Mouse (Mus musculus) brain, adult 2 months (tissue): Measurements from ENCODE around the gene Fam222b.

Experiments used
- DNase-seq: peaks from one replicate; pipeline ENCODE4 v3.0.0; 2011; ENCODE audit warnings: low read depth, low spot score

Fam222b gene

GRCm38 (mm10) chr11:78163681-78164603 is 69.5 kb downstream of the Fam222b start:
- DNase-seq, result peak; percentile 58

- no peak for DNase-seq
Measured at GRCm38 (mm10) chr11:78164604-78164923, 70.1 kb downstream of the Fam222b start.

DNA sequence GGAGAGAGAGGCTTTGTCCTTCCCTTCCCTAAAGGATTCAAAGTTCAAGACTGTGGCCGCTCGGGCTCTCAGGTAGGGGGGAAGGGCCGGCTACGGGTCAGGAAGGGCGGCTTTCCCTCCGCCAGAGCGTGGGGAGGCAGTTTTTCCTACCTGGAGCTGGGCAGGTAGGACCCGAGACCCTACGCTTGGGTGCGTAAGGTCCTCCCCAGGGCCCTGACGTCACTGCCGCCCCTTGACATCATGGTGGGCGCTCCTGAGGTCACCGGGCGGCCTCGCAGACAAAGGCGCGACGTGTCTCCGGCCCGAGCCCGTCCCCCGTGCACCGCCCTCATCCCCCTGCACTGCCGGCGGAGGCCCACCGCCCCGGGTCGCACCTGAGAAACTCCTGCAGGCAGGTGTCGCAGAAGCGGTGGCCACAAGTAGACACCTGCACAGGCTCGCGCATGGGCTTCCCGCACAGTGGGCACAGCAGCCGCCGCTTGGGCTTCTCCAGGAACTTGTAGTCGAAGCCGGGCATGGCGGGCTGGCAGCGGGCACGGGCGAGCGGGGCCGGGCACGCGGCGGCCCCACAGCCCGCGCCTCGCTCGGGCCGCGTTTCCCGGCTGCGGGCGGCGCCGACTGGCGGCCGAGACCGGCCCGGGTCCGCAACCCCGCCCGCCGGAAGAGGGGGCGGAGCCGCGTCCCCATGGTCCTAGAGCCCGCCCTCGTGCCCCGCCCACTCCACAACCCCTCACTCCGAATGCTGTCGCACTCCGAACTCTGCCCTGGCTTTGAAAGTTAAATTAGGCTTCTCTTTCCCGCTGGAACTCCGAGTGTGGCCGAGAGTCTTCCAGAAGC is 70.7 kb downstream of the Fam222b start, which contains the start of gene Traf4:
Gene Traf4, minus strand, starts transcription at position 666 of the 837 bp plus-strand sequence.
- DNase-seq, result peak; percentile 82

- no peak for DNase-seq
Measured at GRCm38 (mm10) chr11:78165761-78166109, 71.3 kb downstream of the Fam222b start.

DNA sequence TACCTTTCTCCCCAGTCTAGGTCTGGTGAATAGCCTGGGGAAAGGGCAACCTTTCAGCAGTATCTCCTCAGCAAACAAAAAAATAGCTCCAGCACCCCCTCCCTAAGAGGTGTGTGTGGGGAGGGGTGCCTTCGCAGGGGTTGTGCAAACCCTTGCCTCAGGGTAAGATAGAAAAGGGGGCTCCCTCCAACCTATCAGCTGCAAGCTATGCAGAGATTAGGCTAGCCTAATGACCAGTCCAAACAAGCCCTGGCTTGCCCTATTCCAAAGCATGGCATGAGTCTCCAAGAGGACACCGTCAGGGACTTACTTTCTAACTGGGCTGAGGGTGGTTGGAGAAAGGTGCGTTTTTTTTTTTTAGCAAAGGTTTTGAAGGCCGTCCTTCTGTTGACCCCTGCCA is 71.7 kb downstream of the Fam222b start:
- DNase-seq, result no peak

GRCm38 (mm10) chr11:78166640-78167039 is 72.2 kb downstream of the Fam222b start:
- no peak for DNase-seq

DNA sequence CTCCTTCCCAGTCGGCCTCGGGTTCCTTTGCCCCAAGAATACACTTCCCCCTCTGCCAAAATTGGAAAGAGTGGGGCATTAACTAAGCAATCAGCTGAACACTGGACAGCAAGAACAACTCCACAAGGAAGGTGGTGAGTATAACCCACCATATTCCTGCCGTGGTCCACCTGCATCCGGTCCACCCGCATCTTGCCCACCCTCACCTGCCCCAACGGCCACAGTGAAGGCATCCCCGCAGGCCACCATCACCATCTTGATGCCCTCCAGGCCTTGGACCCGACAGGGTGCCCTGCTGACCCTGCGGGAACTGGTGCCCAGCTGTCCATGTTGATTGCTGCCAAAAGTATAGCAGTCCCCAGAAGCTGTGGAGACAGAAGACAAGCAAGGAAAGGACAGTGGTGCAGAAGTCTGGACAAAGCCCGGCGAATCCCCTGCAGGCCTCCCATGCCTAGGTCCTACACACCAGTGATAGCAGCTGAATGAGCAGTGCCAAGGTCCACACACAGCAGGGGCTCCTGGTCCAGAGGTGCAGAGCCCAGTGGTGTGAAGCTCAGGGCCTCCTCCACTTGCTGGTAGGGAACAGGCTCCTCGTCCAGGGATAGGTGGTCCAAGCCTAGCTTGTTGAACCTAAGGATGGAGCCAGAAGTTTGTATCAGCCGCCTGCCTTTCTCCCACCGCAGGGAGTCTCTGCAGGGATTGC is 72.9 kb downstream of the Fam222b start:
- DNase-seq, result no peak

GRCm38 (mm10) chr11:78168541-78169468 is 74.3 kb downstream of the Fam222b start:
- DNase-seq, result no peak

DNA sequence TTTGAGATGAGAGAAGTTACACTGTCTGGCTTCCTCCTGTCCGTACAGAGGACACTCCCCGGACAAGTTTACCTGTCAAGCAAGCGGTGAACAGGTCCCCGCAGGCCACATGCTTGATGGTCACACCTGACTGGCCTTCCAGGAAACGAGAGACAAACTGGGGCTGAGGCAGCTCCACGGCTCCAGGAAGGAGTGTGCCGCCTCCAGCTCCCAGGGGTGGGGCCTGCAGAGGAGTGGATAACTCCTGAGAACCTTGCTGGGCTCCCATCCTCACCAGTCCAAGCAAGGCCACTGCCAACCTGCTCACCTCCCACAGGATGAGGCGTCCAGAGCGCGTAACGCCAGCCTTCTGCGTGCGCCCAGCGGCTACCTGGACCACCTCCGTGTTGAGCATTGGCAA is 75.8 kb downstream of the Fam222b start:
- no peak for DNase-seq

DNA sequence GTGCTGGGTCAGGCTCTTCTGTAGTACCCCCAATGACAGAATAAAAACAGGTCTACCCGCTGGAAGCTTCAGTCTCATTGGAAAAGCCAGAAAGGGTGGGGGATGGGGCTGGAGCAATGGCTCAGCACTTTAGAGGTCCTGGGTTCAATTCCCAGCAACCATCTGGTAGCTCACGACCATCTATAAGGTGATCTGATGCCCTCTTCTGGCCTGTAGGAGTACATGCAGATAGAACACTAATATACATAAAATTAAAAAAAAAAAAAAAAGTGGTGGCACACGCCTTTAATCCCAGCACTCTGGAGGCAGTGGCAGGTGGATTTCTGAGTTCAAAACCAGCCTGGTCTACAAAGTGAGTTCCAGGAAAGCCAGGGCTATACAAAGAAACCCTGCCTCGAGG is 76.9 kb downstream of the Fam222b start:
- no peak for DNase-seq

GRCm38 (mm10) chr11:78172034-78172747 is 77.7 kb downstream of the Fam222b start:
- DNase-seq, result no peak

DNA sequence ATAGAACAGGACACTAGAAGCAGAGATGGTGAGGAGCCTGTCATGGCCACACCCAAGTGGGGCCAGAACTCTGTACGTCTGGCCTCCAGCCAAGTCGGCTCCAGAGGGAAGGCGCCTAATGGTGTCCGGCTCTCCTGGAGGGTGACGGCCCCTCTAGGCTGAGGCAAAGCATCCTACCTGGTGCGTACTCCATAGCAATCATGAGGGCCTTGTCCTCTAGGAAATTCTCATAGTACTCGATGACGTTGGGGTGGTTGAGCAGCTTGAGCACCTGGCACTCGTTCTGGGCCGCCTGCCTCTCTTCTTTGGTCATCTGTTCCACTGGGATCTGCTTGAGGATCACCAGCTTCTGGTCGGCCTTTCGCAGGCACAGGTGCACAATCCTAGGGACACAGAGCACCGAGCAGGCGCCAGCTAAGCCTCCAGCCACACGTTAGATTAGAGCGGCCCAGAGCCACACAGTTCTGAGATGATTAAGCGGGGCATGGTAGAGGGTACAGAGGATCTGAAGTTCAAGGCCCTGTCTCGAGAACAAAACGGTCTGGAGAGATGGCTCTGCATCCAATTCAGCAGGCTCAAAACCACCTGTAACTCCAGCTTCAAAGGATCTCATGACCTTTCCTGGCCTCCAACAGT is 78.4 kb downstream of the Fam222b start:
- DNase-seq, result no peak

DNA sequence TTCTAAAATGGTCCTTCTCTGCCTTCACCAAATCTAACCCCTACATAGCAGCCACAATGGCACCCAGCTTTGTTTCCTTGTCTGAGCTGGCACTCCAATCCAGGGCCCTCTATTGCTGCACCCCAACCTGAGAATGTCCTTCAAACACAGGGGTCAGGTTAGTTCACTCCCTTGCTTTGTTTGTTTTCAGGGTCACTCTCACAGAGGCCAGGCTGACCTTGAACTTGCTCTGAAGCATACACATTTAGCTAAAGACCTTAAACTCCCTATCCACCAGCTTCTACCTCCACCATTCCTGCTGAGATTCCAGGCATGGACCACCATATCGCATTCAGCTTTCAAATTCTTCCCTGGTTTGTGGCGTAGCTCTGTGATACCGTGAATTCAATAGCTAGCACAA is 80.0 kb downstream of the Fam222b start:
- no peak for DNase-seq

DNA sequence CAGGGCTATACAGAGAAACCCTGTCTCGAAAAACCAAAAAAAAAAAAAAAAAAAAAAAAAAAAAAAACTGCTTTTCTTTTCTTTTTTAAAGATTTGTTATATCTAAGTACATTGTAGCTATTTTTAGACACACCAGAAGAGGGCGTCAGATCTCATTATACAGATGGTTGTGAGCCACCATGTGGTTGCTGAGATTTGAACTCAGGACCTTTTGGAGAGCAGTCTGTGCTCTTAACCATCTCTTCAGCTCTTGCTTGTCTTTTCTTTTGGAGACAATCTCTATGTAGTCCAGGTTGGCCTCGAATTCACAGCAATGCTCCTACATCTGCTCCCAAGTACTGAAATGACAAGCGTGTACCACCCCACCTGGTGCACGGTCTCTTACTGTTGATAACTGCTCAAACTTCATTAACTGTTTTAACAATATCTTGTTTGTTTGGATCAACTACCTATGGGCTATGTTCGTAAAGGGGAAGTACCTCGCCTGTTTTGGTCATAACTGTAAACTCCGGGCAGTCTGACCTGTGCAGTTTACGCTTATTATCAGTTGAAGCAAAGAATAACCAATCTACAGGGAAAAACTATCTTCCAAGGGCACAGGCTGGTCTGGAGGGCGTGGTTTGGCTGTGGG is 81.4 kb downstream of the Fam222b start:
- DNase-seq, result no peak

DNA sequence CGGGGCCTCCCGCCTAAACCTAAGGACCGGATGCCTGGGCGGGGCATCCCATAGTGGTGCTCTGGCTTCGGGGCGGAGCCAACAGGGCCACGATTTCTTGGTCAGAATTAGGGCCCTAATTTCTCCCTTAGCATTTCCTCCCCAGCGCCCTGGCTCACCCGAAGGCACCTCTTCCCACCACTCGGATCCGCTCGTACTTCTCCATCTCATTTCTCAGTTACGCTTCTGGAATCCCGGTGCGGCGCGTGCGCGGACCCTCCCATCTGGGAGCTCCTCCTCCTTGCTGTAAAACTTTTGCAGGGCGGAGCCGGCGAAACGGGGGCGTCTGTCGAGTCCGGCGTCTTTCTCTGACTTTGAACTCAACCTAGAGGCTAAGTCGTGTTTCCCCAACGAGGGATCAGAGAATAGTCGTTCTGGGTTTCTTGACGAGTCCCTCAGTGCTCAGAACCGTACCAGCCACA is 82.0 kb downstream of the Fam222b start, which contains the start of the genes Nek8 and Tlcd1:
Gene Nek8, minus strand, starts transcription at position 274 of the 461 bp plus-strand sequence.
Gene Tlcd1, plus strand, starts transcription at position 310 of the 461 bp plus-strand sequence.
- peak; percentile 80 for DNase-seq

- no peak for DNase-seq
Measured at GRCm38 (mm10) chr11:78176905-78177331, 82.5 kb downstream of the Fam222b start.

DNA sequence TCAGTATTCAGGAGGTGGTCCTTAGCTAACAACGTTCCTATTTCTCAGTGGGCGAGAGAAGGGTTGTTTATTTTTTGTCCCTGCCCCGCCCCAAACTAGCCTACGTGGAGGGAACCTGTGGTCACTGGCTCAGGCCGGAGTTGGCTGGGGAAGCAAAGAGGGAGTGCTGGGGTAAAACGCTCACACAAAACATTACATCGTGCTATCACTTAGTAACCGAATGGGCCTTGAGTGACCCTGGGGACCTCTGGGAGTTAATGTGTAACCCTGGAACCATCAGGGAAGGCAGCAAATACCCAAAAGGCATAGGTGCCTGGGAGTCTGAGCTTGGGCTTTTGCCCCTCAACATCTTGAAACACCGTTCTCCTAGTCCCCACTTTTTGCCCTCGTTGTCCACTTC is 83.0 kb downstream of the Fam222b start:
- no peak for DNase-seq

- DNase-seq, result peak; percentile 94
Measured at GRCm38 (mm10) chr11:78177903-78178858, 83.7 kb downstream of the Fam222b start.
